Mouse (Mus musculus) layer of hippocampus, adult 8-10 months (tissue): ENCODE data around the gene Syt15. TPM values are rescaled to one million over a fixed set of nuclear protein-coding genes. Genes with fewer than 3 reads are reported as not detected.

Experiments
- DNase-seq, 2 experiments: peaks; one replicate each; pipeline ENCODE4 v3.0.0; 2022; ENCODE audit warnings: low spot score in 2 of 2
- total RNA-seq, 4 experiments: library from RNA; stranded (reverse); gene quantifications; 2 replicates each; pipeline ENCODE4 v1.2.4; 2022

Gene Syt15
- total RNA-seq = under 1 TPM; 0.43 to 1.00 (median 0.59) TPM

- DNase-seq = no peak
These were observed at the start of gene Syt15 for GRCm38 (mm10) chr14:34219295-34219694. TSS of gene Syt15 (plus strand) at chr14:34219595.

DNA sequence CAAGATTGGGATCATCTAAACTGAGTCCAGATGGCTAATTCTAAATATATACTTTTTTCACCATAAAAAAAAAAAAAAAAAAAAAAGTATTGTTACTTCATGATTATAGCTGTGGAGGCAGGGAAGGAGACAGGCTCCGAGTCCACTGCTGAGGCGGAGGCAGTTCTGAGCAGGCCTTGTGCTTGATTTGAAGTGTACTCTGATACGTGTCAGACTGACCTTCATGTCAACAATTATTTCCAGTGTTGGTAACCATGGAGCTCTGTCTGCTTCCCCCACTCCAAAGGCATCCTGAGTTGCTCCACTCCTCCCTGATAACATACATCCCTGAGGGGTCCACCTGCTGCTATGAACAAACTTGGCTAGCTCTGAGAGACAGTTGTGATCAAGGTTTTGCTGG is 48.3 kb upstream of the Syt15 start:
- no peak for DNase-seq

DNA sequence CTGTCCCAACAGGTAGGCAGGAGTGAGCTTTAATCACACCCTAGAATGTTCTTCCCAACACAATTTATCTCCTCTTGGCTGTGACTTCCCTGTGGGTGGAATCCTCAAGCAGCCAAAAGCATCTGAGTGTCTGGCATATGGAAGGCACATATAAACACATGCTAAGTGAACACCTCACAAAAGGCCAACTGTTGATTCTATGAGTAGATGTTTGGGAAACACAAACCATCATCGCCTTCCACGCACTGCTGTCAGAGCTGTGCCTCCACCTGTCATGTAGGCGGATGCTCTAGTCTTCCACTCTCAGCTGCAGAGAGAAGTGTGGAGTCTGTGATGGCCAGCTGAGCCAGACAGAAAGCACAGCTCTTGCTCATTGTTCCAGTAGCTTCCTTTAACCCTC is 40.0 kb upstream of the Syt15 start:
- peak; percentile 76 to 78 for DNase-seq

DNA sequence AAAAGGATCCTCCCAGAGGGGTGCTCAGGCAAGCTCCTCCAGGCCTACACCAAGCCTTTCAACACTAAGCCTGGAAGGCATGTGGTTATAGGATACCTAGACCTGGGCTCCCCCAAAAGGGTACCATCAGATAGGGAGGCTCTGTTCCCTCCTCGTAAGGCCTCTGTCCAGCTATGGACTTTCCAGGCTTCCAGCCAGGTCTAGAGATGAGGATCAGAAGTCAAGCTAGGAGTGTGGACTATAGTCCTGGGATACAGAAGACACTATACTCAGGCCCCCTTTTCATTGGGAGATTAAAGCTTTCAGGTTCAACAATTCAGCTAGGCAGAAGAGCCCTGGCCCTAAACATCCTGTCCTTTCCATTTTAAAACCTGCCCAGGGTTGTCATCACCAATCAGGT is 36.3 kb upstream of the Syt15 start:
- DNase-seq = no peak

DNA sequence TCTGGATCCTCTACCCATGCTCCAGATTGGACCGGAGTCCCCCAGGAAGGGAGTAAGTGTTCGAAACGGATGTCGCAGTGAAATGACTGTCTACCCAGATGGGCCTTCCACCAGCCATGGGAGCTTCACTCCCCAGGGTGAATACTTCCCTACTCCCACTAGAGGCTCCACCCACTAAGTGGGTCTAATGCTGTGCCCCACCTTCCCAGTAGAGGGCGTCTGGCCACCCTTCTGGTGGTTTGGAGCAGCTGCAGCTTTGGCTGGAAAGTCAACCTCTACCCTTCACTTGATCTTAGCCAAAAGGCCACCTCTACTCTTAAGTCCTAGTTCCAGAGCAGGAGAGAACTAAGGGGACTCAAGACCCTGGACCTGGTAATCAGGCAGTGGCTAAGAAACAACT is 30.8 kb upstream of the Syt15 start:
- no peak for DNase-seq

DNA sequence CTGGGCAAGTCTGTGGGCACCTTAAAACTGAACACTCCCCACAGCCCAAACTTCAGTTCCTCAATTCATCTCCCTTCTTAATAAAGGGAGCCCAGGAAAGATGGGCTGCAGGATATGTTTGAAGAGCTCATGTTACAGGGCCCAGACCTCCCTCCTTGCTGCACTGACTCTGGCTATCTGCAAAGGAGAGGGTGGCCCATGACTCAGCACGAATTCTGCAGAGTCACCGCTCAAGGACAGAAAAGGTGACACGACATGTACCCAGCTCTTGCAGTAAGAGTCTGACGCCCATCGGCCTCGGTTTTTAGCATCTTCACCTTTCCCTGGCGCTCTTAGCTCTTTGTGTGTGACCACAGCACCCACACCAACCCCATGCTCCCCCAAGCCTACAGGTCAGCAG is 29.0 kb upstream of the Syt15 start:
- DNase-seq = no peak

DNA sequence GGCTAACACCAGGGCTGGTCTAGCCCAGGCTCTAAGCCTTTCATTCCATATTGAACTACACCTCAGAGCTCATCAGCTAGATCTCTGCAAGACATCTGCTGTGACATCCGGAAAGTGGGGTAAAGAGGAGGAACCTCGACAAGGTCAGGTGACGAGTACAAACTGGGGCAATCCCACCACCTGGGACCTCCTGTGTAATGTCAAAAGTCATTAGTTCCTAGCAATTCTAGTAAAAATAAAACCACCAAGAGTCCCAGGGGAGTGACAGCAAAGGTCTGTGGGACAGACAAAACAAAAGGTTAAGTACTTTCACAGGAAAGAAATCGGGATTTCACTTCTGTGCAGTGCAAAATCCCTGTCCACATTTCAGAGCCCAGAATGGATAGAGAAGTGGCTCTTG is 25.5 kb upstream of the Syt15 start:
- DNase-seq = no peak

DNA sequence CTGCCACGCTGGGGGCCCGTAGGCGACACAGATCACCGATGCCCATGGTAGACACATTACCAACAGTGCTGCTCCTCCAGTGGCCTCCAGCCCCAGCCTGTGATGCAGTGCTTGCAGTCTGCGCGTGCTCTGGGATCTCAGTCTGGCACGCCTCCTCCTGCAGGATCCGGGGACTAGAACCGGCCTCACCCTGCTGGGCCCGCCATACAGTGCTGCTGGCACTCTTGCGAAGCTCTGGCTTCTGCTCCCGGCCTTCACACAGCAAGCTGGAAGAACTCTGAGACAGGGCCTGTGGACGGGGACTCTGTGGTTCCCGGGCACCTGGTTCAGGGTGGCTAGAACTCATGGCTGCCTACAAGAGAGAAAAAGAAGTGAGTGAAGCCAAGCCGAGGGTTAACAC is 23.9 kb upstream of the Syt15 start:
- DNase-seq = no peak

DNA sequence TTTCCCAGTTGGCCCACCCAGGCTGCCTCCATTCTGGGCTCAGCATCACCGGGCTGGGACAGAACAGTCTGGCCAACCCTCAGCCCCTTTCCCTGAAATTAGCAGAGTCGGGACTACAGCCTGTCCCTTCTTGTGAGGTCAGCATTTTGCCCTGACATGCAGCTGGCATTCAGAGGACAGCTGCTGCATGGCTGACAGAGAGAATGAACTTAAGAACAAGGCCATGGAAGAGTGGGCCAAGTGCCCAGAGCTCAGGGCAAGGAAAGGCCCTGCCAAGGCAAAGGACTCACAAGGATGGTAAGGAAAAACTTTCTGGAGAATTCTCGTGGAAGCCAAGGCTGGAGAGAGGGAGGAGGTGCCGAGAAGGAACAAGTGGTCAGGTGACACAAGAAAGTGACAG is 22.7 kb upstream of the Syt15 start:
- no peak for DNase-seq

DNA sequence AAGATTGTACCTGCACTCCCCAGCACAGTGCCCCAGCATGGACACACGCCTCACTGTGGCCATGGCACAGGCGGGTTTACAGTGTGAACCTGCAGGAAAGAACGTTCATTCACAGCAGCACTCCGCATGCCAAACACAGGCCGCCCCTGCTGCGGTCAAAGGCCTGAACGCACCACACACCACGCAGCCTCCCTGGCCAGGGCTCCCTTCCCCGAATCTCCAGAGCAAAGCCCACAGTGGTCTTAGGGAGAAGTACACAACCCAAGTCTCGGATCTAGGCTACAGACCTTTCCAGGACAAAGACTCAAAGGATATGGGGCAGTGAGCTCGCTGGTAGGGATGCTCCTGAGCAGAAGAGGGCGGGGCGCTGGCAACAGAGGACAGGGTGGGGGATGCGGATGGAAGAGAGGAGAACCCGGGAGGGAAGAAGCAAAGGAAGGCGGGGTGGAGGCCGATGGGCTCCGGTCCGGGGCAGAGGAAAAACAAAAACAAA is 18.6 kb upstream of the Syt15 start:
- DNase-seq = no peak

DNA sequence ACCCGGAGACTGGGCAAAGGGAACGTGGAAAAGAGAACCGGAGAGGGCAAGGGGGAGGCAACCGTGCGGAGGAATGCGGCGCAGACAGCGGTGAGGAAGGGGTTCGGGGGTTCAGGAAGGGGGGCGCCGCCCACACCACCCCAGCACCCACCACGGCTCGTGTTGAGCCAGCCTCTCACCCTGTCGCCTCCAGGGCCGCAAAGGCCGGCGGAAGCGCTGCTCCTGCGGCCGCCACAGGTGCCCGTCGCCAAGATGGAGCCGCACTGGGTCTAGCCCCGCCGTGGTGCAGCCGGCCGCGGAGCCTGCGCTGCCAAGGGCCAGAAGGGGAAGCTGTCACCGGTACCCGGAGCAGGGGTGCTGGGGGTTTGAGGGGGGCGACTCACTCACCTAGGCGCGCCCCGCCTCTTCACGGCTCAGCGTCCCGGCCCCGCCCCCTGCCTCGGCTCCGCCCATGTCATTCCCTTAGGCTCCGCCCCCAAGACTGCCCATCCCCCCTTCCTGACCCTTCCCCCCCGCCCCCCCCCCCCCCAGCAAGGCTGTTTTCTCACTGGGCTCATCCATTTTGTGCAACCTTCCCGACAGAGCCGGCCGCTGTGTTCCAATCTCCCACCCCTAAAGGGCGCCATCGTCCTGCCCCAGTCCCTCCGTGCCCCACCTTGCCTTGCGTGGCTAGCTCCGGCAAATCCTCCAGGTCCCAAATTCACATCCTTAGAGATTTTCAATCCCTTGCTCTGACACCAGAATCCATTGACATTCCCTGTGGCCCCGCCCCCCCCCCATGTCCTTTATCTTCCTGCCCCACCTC is 18.0 kb upstream of the Syt15 start, which contains the start of gene Gprin2:
Gene Gprin2 (minus strand): TSS at position 423 of the 805 bp plus-strand sequence.
- DNase-seq = no peak

DNA sequence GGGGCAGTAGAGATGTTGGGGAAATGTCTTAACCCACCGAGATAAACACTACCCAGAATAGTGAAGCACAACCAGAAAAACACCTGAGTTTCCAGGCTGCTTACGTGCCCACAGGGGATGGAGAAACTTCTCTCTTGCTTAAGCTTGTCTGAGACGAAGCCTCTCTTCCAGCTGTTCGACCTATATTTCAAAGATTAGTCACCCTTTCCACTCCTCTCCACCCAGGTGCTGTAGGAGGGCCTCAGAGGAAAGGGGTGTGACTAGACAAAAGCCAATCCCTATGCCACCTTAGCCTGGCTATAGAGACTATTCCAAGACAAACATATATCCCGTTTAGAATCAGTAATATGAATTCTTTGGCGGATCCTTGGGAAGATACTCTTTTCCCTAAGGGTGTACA is 11.4 kb upstream of the Syt15 start:
- DNase-seq = no peak

- no peak for DNase-seq
These were observed 10.7 kb upstream of the Syt15 start for GRCm38 (mm10) chr14:34208651-34209050.

GRCm38 (mm10) chr14:34209080-34209479 is 10.3 kb upstream of the Syt15 start:
- DNase-seq = no peak

GRCm38 (mm10) chr14:34209942-34210341 is 9.5 kb upstream of the Syt15 start:
- no peak for DNase-seq

DNA sequence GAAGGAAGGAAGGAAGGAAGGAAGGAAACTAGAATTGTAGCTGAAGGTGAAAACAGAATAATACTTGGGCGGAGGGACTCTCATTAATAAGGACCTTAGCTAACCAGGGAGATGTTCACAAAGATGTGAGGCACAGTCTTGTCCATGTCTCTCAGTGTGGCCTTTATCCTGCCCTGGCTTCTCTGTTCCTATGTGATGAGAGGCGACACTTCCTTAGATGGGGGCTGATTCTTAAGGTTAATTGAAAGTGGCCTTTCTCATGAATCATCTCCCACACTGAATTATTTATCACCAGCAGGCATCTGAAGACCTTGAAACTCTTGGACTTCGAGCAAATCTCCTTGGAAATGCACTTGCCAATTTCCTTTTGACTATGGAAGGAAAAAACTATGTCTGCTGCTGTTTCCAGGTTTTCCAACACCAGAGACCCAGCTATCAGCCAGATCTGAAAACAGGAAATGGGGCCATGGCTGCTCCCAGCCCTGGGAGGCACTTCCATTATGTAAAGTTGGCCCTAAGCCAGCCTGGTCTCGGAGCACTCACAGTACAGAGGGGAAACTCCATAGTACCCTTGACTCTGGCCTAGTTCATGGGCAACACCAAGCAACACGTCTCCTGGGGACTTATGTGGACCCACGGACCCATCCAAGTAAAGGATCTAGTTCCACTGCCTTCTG is 3.8 kb upstream of the Syt15 start:
- DNase-seq = no peak

GRCm38 (mm10) chr14:34219786-34220198 is 397 bp downstream of the Syt15 start:
- DNase-seq = no peak

GRCm38 (mm10) chr14:34220426-34220825 is 1.0 kb downstream of the Syt15 start:
- DNase-seq = no peak

DNA sequence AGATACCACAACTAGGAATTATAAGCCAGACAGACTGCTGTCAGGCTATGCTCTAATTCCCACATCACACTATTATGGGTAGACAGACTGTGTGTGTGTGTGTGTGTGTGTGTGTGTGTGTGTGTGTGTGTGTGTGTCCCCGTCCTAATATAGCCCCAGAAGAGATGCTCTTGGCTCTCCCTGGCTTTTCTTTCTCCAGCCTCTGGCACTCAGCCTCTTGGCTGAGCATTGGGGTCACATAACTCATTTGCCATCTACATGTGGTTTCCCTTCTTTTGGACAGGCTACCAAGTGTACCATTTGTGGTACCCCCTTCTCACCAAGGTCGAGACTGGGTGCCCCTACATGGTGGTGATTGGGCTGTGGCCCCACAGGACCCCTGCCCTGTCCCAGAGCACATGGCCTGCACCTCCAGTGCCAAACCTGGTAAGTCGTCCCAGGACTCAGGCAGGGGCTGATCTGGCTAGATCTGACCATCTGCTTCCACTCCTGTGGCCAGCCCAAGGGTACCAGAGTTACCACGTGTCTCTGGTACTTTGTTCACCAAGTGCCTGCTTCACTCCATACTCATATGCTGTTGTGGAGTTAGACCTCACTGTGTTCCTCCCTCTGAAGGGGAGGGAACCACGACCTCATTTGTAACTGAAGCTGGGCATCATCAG is 2.2 kb downstream of the Syt15 start:
- no peak for DNase-seq

DNA sequence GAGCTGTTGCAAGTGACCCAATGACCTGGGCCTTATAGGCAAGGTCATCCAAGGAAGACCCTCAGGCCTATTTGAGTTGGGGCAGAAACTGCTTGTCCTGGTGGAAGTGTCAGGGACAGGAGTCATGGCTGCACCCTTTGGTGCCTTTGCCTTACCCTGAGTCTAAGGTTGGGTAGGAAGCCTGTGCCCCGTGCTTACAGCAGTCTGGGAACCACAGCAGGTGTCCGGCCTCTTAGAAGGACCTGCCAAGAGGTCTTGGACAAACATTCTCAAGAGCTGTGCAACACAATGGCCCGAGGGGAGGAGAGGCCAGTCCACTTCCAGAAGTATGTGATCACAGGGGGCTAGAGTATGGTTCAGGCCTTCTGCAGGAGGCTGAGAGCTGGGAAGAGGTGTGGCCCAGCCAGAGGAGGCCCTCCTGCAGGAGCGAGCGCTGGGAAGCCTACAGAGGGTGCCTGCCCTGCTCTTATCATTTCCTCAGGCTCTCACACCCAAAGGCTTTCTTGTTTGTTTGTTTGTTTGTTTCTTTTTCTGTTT is 4.0 kb downstream of the Syt15 start:
- no peak for DNase-seq

- no peak for DNase-seq
These were observed 6.6 kb downstream of the Syt15 start for GRCm38 (mm10) chr14:34225986-34226385.

- no peak for DNase-seq
These were observed 7.2 kb downstream of the Syt15 start for GRCm38 (mm10) chr14:34226566-34226965.
